Mouse (Mus musculus) MEL (cell line): ENCODE measurements around the gene Abcc1.

Source experiments
- BHLHE40 ChIP-seq: IDR thresholded peaks from 2 replicates; pipeline ENCODE4 v1.6.1; 2012; ENCODE audit warnings: low read depth, mild to moderate bottlenecking, inconsistent platforms, low read length, improper control_type of control experiment, borderline replicate concordance
- CTCF ChIP-seq, 3 experiments: IDR thresholded peaks in 2 of 3; conservative IDR thresholded peaks in 1 of 3; 2 replicates each; pipeline ENCODE4 v1.5.1; 2011 to 2012; ENCODE audit warnings: low read length in 3 of 3, low read depth in 2 of 3, mild to moderate bottlenecking in 2 of 3, improper control_type of control experiment in 1 of 3, inconsistent platforms in 1 of 3, mixed read lengths in 1 of 3, moderate library complexity in 1 of 3; ENCODE audit not compliant: control insufficient read depth in 1 of 3, insufficient read depth in 1 of 3, poor library complexity in 1 of 3, severe bottlenecking in 1 of 3
- ELF1 ChIP-seq: IDR thresholded peaks from 2 replicates; pipeline ENCODE4 v1.6.1; 2014; ENCODE audit warnings: low read depth, mild to moderate bottlenecking, inconsistent platforms, low read length, improper control_type of control experiment, moderate library complexity
- POLR2A ChIP-seq, 2 experiments: IDR thresholded peaks; 2 replicates each; pipeline ENCODE4 v1.6.1; 2011 to 2012; ENCODE audit warnings: low read length in 2 of 2, mild to moderate bottlenecking in 2 of 2, control low read depth in 1 of 2, improper control_type of control experiment in 1 of 2, low read depth in 1 of 2, moderate library complexity in 1 of 2; ENCODE audit not compliant: control insufficient read depth in 1 of 2, insufficient read depth in 1 of 2, poor library complexity in 1 of 2
- POLR2AphosphoS5 ChIP-seq: IDR thresholded peaks from 2 replicates; pipeline ENCODE4 v1.6.1; 2012; ENCODE audit warnings: low read depth, borderline replicate concordance, mild to moderate bottlenecking, inconsistent platforms, low read length, moderate library complexity, mixed read lengths

DNA sequence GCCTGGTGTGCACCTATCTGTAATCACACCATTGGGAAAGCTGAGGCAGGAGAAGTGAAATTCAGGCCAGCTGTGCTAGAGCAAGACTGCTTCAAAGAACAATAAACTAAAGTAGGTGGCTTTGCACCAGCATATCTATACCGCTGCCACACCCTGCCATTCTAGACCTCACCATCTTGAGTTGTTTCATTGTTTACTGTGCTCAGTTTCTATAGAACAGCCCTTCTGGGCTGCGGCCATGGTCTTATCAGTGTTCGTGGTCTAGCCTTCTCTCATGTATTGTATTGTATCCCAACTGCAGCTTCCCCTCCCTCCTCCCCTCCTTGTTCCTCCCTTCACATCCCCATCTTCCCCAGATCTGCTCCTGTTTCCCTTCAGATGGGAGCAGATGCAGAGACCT lies 2.1 kb downstream of the Abcc1 start:
- TF ChIP-seq BHLHE40: no peak
- no peak for TF ChIP-seq CTCF (IDR thresholded peaks at IDR 0.05 in 2 of 3, conservative IDR thresholded peaks at IDR 0.05 in 1 of 3; ENCODE audit: control insufficient read depth in 1 of 3, insufficient read depth in 1 of 3, low read depth in 2 of 3, low read length in 3 of 3, poor library complexity in 1 of 3, severe bottlenecking in 1 of 3)
- no peak for TF ChIP-seq POLR2A (IDR thresholded peaks at IDR 0.05; ENCODE audit: control insufficient read depth in 1 of 2, insufficient read depth in 1 of 2, low read depth in 1 of 2, low read length in 2 of 2, poor library complexity in 1 of 2)
- no peak for TF ChIP-seq POLR2AphosphoS5
- TF ChIP-seq ELF1: no peak
